Mouse (Mus musculus): Measurements from ENCODE around the gene Prkra. TPM values are rescaled to one million over a fixed set of nuclear protein-coding genes. Genes with fewer than 3 reads are reported as not detected.

The Prkra gene
- total and polyA plus RNA-seq, 3 experiments, result 18.8 to 21.5 TPM; not detected in 1

DNA sequence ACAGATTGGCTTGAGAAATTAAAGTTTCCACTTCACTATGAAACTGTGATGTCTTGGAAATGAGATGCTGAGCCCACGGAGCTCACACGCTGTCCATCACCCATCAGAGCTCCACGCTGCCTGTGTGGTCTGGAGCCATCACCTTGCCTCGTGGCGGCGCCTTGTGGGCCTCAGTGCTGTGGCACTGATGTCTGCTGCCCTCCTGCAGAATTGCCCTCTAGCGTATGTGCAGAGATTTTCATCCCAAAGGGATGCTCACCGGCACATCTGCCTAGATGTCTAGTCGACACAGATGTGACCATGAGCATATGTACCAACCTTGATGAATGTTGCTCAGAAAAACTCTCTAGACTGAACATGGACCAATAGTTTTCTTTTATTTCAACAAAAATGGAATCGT is 60.9 kb downstream of the Prkra start:
- Histone ChIP-seq H3K27ac (ENCODE audit: control insufficient read depth, low read depth, low read length) (no peak overlapping the region), H3K9me3 (replicated peaks; ENCODE audit: insufficient read depth, low read length) (no peaks in the 10 kb centered on the region), H3K27me3 (ENCODE audit: control insufficient read depth in 1 of 2, insufficient read depth in 2 of 2, low read length in 2 of 2) (no peaks in the 10 kb centered on the region; a peak in 1 of 4 replicates), H3K79me2 (ENCODE audit: control insufficient read depth, insufficient read depth, low read length, poor library complexity) (no peaks in the 10 kb centered on the region), H3K36me3 (ENCODE audit: control insufficient read depth in 1 of 2, insufficient read depth in 2 of 2, low read length in 2 of 2) (no peaks in the 10 kb centered on the region), H3K4me3 (ENCODE audit: control insufficient read depth in 1 of 2, insufficient read depth in 1 of 2, low read depth in 2 of 2, low read length in 2 of 2) (no peak overlapping the region), H3K9ac (ENCODE audit: control insufficient read depth, low read depth, low read length, poor library complexity, severe bottlenecking) (no peak overlapping the region), H3K4me1 (ENCODE audit: control insufficient read depth in 1 of 2, insufficient read depth in 2 of 2, low read length in 2 of 2) (no peaks in the 10 kb centered on the region)
- DNase-seq (ENCODE audit: low read depth, low spot score), result no peak
- TF ChIP-seq ZMIZ1 (IDR thresholded peaks at IDR 0.05; ENCODE audit: low read depth, low read length), result no peak
- TF ChIP-seq POLR2A (IDR thresholded peaks at IDR 0.05; ENCODE audit: control insufficient read depth in 1 of 2, insufficient read depth in 1 of 2, low read depth in 1 of 2, low read length in 2 of 2, poor library complexity in 1 of 2), result no peak
- no peak for TF ChIP-seq POLR2AphosphoS2 (IDR thresholded peaks at IDR 0.05; ENCODE audit: low read length)
- no peak for TF ChIP-seq USF2 (IDR thresholded peaks at IDR 0.05; ENCODE audit: borderline replicate concordance in 1 of 2, insufficient read depth in 1 of 2, low read depth in 1 of 2, low read length in 2 of 2)
- no peak for TF ChIP-seq E2F4 (IDR thresholded peaks at IDR 0.05; ENCODE audit: borderline replicate concordance, low read depth, low read length)
- TF ChIP-seq CHD1 (IDR thresholded peaks at IDR 0.05; ENCODE audit: low read depth, low read length), result no peak
- no peak for TF ChIP-seq UBTF (IDR thresholded peaks at IDR 0.05; ENCODE audit: borderline replicate concordance, insufficient read depth, low read depth, low read length)
- TF ChIP-seq NRF1 (IDR thresholded peaks at IDR 0.05; ENCODE audit: insufficient read depth, low read depth, low read length, poor library complexity, severe bottlenecking), result no peak
- TF ChIP-seq MAX (IDR thresholded peaks at IDR 0.05; ENCODE audit: low read length), result no peak
- TF ChIP-seq RCOR1 (IDR thresholded peaks at IDR 0.05; ENCODE audit: low read depth, low read length), result no peak
- TF ChIP-seq GATA1 (IDR thresholded peaks at IDR 0.05; ENCODE audit: low read depth, low read length), result no peak
- TF ChIP-seq MAFK (IDR thresholded peaks at IDR 0.05; ENCODE audit: borderline replicate concordance, low read depth, low read length), result no peak
- no peak for TF ChIP-seq CTCF (IDR thresholded peaks at IDR 0.05 in 2 of 3, conservative IDR thresholded peaks at IDR 0.05 in 1 of 3; ENCODE audit: control insufficient read depth in 1 of 3, insufficient read depth in 1 of 3, low read depth in 2 of 3, low read length in 3 of 3, poor library complexity in 1 of 3, severe bottlenecking in 1 of 3)
- no peak for TF ChIP-seq RAD21 (IDR thresholded peaks at IDR 0.05; ENCODE audit: low read depth, low read length)
- TF ChIP-seq GABPA (IDR thresholded peaks at IDR 0.05; ENCODE audit: low read depth, low read length), result no peak
- no peak for TF ChIP-seq ZKSCAN1 (IDR thresholded peaks at IDR 0.05; ENCODE audit: low read depth, low read length)
- no peak for TF ChIP-seq BHLHE40 (IDR thresholded peaks at IDR 0.05; ENCODE audit: borderline replicate concordance, low read depth, low read length)
- no peak for TF ChIP-seq SIN3A (IDR thresholded peaks at IDR 0.05; ENCODE audit: low read length)
- TF ChIP-seq MXI1 (IDR thresholded peaks at IDR 0.05; ENCODE audit: low read depth, low read length), result no peak

DNA sequence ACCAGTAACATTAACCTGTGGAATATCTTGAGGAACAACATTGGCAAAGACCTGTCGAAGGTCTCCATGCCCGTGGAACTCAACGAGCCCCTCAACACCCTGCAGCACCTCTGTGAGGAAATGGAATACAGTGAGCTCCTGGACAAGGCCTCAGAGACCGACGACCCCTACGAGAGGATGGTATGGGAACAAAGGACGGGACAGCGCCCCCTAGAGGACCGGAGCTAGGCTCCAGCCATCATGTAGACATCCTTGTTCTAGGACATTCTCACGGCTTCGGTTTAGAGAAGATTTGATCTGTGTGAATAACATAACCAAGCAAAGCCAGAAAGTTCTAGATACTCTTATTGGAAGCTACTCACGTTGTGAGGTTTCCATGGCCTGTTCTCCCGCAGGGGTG is 62.7 kb downstream of the Prkra start:
- Histone ChIP-seq H3K27ac (ENCODE audit: control insufficient read depth, low read depth, low read length) (no peak overlapping the region), H3K9ac (ENCODE audit: control insufficient read depth, low read depth, low read length, poor library complexity, severe bottlenecking) (no peak overlapping the region), H3K9me3 (replicated peaks; ENCODE audit: insufficient read depth, low read length) (no peaks in the 10 kb centered on the region), H3K4me3 (ENCODE audit: control insufficient read depth in 1 of 2, insufficient read depth in 1 of 2, low read depth in 2 of 2, low read length in 2 of 2) (no peak overlapping the region), H3K4me1 (ENCODE audit: control insufficient read depth in 1 of 2, insufficient read depth in 2 of 2, low read length in 2 of 2) (no peaks in the 10 kb centered on the region), H3K79me2 (ENCODE audit: control insufficient read depth, insufficient read depth, low read length, poor library complexity) (no peaks in the 10 kb centered on the region), H3K27me3 (ENCODE audit: control insufficient read depth in 1 of 2, insufficient read depth in 2 of 2, low read length in 2 of 2) (peaks cover 0 to under 1% of the 10 kb centered on the region in 2 experiments; a peak in 1 of 4 replicates), H3K36me3 (ENCODE audit: control insufficient read depth in 1 of 2, insufficient read depth in 2 of 2, low read length in 2 of 2) (no peaks in the 10 kb centered on the region)
- TF ChIP-seq NELFE (IDR thresholded peaks at IDR 0.05; ENCODE audit: low read depth, low read length), result no peak
- no peak for TF ChIP-seq E2F4 (IDR thresholded peaks at IDR 0.05; ENCODE audit: borderline replicate concordance, low read depth, low read length)
- no peak for TF ChIP-seq MEF2A (IDR thresholded peaks at IDR 0.05; ENCODE audit: extremely low read depth, insufficient replicate concordance, low read depth, low read length, poor library complexity, severe bottlenecking)
- TF ChIP-seq ZC3H11A (IDR thresholded peaks at IDR 0.05; ENCODE audit: low read depth, low read length), result no peak
- no peak for TF ChIP-seq TAL1 (IDR thresholded peaks at IDR 0.05; ENCODE audit: low read length)
- no peak for TF ChIP-seq POLR2AphosphoS5 (IDR thresholded peaks at IDR 0.05; ENCODE audit: borderline replicate concordance, low read depth, low read length)
- TF ChIP-seq SMC3 (IDR thresholded peaks at IDR 0.05; ENCODE audit: low read depth, low read length), result no peak
- no peak for TF ChIP-seq SIN3A (IDR thresholded peaks at IDR 0.05; ENCODE audit: low read length)
- no peak for TF ChIP-seq RCOR1 (IDR thresholded peaks at IDR 0.05; ENCODE audit: low read depth, low read length)
- no peak for TF ChIP-seq NRF1 (IDR thresholded peaks at IDR 0.05; ENCODE audit: insufficient read depth, low read depth, low read length, poor library complexity, severe bottlenecking)
- no peak for TF ChIP-seq RAD21 (IDR thresholded peaks at IDR 0.05; ENCODE audit: low read depth, low read length)
- no peak for TF ChIP-seq ZNF384 (IDR thresholded peaks at IDR 0.05; ENCODE audit: low read depth, low read length)
- TF ChIP-seq ETS1 (IDR thresholded peaks at IDR 0.05; ENCODE audit: low read depth, low read length), result no peak
- no peak for TF ChIP-seq GABPA (IDR thresholded peaks at IDR 0.05; ENCODE audit: low read depth, low read length)
- TF ChIP-seq ZKSCAN1 (IDR thresholded peaks at IDR 0.05; ENCODE audit: low read depth, low read length), result no peak
- TF ChIP-seq ZMIZ1 (IDR thresholded peaks at IDR 0.05; ENCODE audit: low read depth, low read length), result no peak
- TF ChIP-seq JUND (IDR thresholded peaks at IDR 0.05; ENCODE audit: low read depth, low read length), result no peak
- no peak for TF ChIP-seq ELF1 (IDR thresholded peaks at IDR 0.05; ENCODE audit: low read depth, low read length)
- TF ChIP-seq MYB (IDR thresholded peaks at IDR 0.05; ENCODE audit: low read depth, low read length), result no peak
- TF ChIP-seq EP300 (IDR thresholded peaks at IDR 0.05; ENCODE audit: low read depth in 1 of 2, low read length in 2 of 2), result no peak
- no peak for DNase-seq (ENCODE audit: low read depth, low spot score)
